Mouse (Mus musculus): ENCODE results near the gene Mindy1. TPM values are rescaled to one million over a fixed set of nuclear protein-coding genes. Genes with fewer than 3 reads are reported as not detected.

Gene Mindy1
- polyA plus RNA-seq, 1 experiment from 2014 or later: 36.3 TPM

DNA sequence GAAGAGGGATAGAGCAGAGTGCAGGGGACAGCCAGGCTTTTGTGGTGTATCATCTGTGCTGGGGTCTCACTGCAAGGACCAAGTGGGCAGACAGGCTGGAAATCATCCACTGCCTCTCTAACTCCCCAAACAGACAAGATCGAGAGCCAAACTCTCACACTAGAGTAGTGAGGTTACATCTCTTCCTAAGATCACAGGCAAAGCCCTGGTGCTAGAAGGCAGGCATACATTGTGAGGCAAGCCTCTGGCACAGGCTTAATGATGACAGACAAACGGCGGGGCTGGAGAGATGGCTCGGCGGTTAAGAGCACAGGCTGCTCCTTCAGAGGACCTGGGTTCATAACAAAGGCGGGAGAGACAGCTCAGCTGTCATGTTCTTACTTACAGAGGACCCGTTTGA, 32.3 kb downstream of the Mindy1 start:
- H3K36me3 ChIP-seq (ENCODE audit: control insufficient read depth, insufficient read depth, low read length): no peaks in the 10 kb centered on the region
- no peak overlapping the region for H3K27ac ChIP-seq (ENCODE audit: low read depth, low read length)
- H3K4me3 ChIP-seq (ENCODE audit: low read length): no peak overlapping the region
- no peaks in the 10 kb centered on the region for H3K9me3 ChIP-seq (ENCODE audit: control insufficient read depth, low read length)
- H3K4me2 ChIP-seq (ENCODE audit: low read length): no peak overlapping the region
- no peak for ATAC-seq
- H3K27me3 ChIP-seq (replicated peaks; ENCODE audit: control insufficient read depth, insufficient read depth, low read length): no peaks in the 10 kb centered on the region
- no peak overlapping the region for H3K9ac ChIP-seq (ENCODE audit: low read depth, low read length)
- peaks cover 17% of the 10 kb centered on the region for H3K4me1 ChIP-seq (ENCODE audit: control insufficient read depth, insufficient read depth, low read depth, low read length)
- 35% methylated on average over 7 of the region's 7 CpGs for WGBS

DNA sequence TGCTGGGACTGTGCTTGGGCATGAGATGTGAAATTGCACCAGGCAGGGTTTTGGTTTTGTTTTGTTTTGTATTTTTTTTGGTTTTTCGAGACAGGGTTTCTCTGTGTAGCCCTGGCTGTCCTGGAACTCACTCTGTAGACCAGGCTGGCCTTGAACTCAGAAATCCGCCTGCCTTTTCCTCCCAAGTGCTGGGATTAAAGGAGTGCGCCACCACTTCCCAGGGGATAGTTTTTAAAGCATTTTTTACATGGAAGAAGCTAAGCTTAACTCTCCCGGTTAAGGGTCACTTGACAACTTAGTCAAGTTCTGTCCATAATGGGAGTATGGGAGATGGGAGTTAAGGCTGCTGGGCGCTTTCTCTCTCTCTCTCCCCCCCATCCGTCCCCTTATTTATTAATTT, 32.9 kb downstream of the Mindy1 start:
- H3K4me2 ChIP-seq (ENCODE audit: low read length): peak overlapping the region; percentile 82
- no peak overlapping the region for H3K9ac ChIP-seq (ENCODE audit: low read depth, low read length)

DNA sequence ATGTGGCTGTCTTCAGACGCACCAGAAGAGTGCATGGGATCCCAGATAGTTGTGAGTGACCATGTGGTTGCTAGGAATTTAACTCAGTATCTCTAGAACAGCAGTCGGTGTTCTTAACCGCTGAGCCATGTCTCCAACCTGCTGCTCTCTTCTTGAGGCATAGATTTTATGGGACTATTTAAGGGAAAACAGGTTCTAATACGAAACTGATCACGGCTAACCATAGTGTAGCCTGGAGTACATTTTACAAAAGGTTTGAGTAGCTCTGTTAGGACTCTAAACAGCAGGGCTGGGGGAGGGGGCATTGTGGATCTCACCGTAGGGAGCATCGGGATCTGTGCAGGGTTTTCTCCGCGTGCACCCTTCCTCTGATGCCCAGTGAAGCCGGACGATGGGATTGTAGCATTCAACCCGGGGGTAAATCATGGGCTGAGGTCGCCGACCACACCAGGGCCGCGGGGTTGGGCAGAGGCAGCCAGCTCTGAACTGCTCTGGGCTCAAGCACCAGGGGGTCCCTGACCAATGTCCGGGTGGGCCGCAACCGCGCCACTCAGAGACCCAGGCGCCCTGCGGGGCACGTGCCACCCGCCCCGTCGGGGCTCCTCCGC, 33.4 kb downstream of the Mindy1 start, which contains the start of gene Cers2:
Cers2 (plus strand) TSS at position 306 of the 608 bp plus-strand sequence.
- peak; percentile 48 for ATAC-seq
- peaks cover 20% of the 10 kb centered on the region for H3K4me1 ChIP-seq (ENCODE audit: control insufficient read depth, insufficient read depth, low read depth, low read length)
- no peaks in the 10 kb centered on the region for H3K9me3 ChIP-seq (ENCODE audit: control insufficient read depth, low read length)
- peak within 1 kb of the TSS; percentile 82 for H3K4me2 ChIP-seq (ENCODE audit: low read length)
- H3K4me3 ChIP-seq (ENCODE audit: low read length): peak within 1 kb of the TSS; percentile 66
- peak within 1 kb of the TSS; percentile 91 for H3K27ac ChIP-seq (ENCODE audit: low read depth, low read length)
- H3K9ac ChIP-seq (ENCODE audit: low read depth, low read length): peak within 1 kb of the TSS; percentile 96
- no peaks in the 10 kb centered on the region for H3K36me3 ChIP-seq (ENCODE audit: control insufficient read depth, insufficient read depth, low read length)
- H3K27me3 ChIP-seq (replicated peaks; ENCODE audit: control insufficient read depth, insufficient read depth, low read length): no peaks in the 10 kb centered on the region
- 3% methylated on average over 20 of the region's 27 CpGs for WGBS

More for the DNA sequence above, 32.9 kb downstream of the Mindy1 start:
- Histone ChIP-seq H3K4me3 (ENCODE audit: low read length) (peak overlapping the region; percentile 66; the same call in 1 of the 2 replicates), H3K27me3 (replicated peaks; ENCODE audit: control insufficient read depth, insufficient read depth, low read length) (no peaks in the 10 kb centered on the region), H3K27ac (ENCODE audit: low read depth, low read length) (no peak overlapping the region), H3K9me3 (ENCODE audit: control insufficient read depth, low read length) (no peaks in the 10 kb centered on the region), H3K36me3 (ENCODE audit: control insufficient read depth, insufficient read depth, low read length) (no peaks in the 10 kb centered on the region), H3K4me1 (ENCODE audit: control insufficient read depth, insufficient read depth, low read depth, low read length) (peaks cover 20% of the 10 kb centered on the region)
- WGBS: 69% methylated on average over 6 of the region's 6 CpGs
- no peak for ATAC-seq

DNA sequence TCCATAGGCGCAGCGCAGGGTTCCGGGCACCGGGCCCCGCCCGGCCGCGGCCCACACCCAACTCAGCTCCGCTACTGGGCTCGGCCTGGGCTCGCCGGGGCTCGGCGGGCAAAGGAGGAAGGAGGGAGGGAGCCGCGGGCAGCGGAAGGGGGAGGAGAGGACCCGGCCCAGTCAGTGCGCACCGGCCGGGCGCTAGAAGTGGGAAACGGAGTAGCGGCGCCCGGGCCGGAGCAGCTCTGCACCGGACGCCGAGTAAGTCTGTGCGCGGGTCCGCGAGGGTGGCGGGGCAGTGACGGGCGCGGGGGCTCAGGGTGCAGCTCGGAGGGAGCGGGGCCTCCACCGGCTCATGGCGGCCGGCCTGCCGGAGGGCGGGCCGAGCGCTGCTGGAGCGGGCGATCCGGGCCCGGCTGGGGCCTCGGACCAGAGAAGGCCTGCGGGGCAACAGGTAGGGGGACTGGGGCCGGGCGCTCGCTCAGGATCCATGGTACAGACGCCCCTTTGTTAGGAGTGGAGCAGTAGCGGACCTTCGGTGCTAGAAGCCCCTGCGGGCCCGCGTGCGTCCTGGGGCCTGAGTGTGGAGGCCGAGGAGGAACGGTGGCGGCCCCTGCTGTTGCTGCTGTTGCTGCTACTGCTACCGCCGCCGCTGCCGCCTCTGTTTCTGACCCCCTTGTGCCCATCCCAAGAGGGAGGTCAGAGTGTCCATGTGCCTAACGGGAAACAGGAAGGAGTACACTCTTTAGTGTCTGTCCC, 34.1 kb downstream of the Mindy1 start:
- Histone ChIP-seq H3K4me3 (ENCODE audit: low read length) (peak overlapping the region; percentile 66), H3K36me3 (ENCODE audit: control insufficient read depth, insufficient read depth, low read length) (peaks cover under 1% of the 10 kb centered on the region; the same call in 1 of the 2 replicates), H3K4me2 (ENCODE audit: low read length) (peak overlapping the region; percentile 82), H3K9ac (ENCODE audit: low read depth, low read length) (peak overlapping the region; percentile 96), H3K9me3 (ENCODE audit: control insufficient read depth, low read length) (no peaks in the 10 kb centered on the region), H3K27ac (ENCODE audit: low read depth, low read length) (peak overlapping the region; percentile 91), H3K4me1 (ENCODE audit: control insufficient read depth, insufficient read depth, low read depth, low read length) (peaks cover 20% of the 10 kb centered on the region), H3K27me3 (replicated peaks; ENCODE audit: control insufficient read depth, insufficient read depth, low read length) (no peaks in the 10 kb centered on the region)
- ATAC-seq: peak; percentile 91
- under 1% methylated on average over 58 of the region's 71 CpGs for WGBS

DNA sequence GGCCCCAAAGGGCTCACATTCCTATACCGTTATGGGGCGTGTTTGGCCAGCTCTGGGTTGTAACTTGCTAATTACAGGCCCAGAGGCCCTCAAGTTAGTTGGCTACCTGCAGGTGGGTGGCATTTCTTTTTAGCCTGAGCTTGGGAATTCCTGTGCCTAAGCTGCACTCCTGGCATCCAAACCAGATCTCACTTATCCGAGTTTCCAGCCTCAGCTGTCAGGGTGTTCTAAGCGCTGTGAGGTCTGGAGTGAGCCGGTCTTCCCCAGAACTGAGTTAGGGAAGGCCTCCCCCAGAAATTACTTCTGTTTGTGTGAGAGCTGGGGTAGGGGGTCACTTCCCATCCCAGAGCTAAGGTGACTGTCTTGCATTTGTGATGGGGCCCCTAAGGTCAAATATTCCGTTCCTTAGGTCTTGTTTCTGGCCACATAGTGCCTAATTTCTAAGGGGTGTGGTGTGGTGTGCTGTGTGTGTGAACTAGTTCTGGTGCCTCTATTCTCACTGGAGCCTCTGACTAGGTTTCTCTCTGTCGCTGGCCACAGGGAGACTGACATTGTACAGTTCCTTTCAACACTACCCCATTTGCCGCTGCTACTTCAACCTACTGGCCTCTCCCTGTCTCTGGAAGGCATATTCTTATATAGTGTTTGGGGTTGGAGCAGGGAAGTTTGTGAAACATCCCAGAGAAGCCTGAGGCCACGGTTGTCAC, 34.9 kb downstream of the Mindy1 start:
- Histone ChIP-seq H3K9me3 (ENCODE audit: control insufficient read depth, low read length) (no peaks in the 10 kb centered on the region), H3K9ac (ENCODE audit: low read depth, low read length) (peak overlapping the region; percentile 96), H3K36me3 (ENCODE audit: control insufficient read depth, insufficient read depth, low read length) (peaks cover 4% of the 10 kb centered on the region; the same call in 1 of the 2 replicates), H3K27me3 (replicated peaks; ENCODE audit: control insufficient read depth, insufficient read depth, low read length) (no peaks in the 10 kb centered on the region), H3K4me1 (ENCODE audit: control insufficient read depth, insufficient read depth, low read depth, low read length) (peaks cover 20% of the 10 kb centered on the region), H3K27ac (ENCODE audit: low read depth, low read length) (peak overlapping the region; percentile 91; the same call in 1 of the 2 replicates), H3K4me2 (ENCODE audit: low read length) (peak overlapping the region; percentile 82), H3K4me3 (ENCODE audit: low read length) (peak overlapping the region; percentile 66)
- 17% methylated on average over 9 of the region's 9 CpGs for WGBS
- peak; percentile 3; the same call in 1 of the 2 replicates for ATAC-seq

DNA sequence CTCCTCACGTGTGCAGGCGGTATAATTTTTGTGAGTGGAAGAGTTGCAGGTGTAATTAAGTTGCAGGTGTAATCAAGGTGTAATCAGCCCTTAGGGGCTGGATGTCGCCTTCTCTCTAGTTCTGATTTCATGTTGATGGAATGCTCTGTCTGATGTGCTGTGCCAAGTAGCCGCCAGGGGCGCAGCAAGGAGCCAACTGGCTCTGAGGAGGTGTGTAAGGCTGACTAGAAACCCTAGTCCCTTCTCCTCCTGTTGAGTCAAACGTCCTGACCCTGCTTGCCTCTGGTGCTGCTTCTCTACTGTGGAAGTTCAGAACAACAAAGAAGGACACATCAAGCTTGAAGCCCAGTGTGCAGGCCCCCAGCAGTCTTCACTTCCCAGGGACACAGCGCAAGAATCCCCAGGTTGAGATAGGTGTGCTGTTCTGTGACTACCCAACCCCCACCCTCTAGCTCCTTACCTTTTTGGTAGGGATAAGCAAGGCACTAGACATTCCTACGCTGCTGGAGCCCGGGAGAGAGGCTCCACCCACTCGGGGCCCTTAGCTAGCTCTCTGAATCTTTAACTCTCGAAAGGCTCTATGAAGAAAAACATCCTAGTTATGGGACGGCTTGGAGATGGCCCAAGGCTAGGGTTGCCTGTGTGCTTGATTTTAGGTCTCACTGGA, 36.4 kb downstream of the Mindy1 start:
- peaks cover 20% of the 10 kb centered on the region for H3K4me1 ChIP-seq (ENCODE audit: control insufficient read depth, insufficient read depth, low read depth, low read length)
- H3K27ac ChIP-seq (ENCODE audit: low read depth, low read length): no peak overlapping the region; the same call in 1 of the 2 replicates
- H3K36me3 ChIP-seq (ENCODE audit: control insufficient read depth, insufficient read depth, low read length): peaks cover 12% of the 10 kb centered on the region
- H3K27me3 ChIP-seq (replicated peaks; ENCODE audit: control insufficient read depth, insufficient read depth, low read length): no peaks in the 10 kb centered on the region
- peak overlapping the region; percentile 13; the same call in 1 of the 2 replicates for H3K4me2 ChIP-seq (ENCODE audit: low read length)
- 27% methylated on average over 12 of the region's 12 CpGs for WGBS
- no peak overlapping the region for H3K4me3 ChIP-seq (ENCODE audit: low read length)
- no peaks in the 10 kb centered on the region for H3K9me3 ChIP-seq (ENCODE audit: control insufficient read depth, low read length)
- no peak for ATAC-seq
- no peak overlapping the region for H3K9ac ChIP-seq (ENCODE audit: low read depth, low read length)

DNA sequence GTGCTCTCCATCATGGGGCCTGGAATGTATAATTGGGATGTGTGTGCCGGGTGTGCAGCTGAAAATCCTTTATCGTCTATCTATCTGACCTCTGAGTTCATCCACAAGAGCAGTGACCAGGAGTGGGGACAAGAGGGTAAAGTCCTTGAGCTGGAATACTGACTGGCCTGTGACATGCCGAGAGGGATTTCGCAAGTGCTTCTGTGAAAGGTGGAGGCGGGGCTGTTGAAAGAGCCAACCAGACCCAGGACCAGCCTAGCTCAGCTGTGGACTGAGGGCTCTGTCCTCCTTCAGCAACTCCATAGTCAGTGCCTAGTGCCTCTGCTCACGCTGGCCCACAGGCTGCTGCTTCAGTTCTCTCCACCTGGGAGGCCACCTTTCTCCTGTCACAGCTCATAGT, 37.4 kb downstream of the Mindy1 start:
- peaks cover 20% of the 10 kb centered on the region for H3K4me1 ChIP-seq (ENCODE audit: control insufficient read depth, insufficient read depth, low read depth, low read length)
- H3K4me2 ChIP-seq (ENCODE audit: low read length): no peak overlapping the region
- 0 out of 2 replicates have a peak overlapping the region, but pooled peaks have one; percentile 6 for H3K9ac ChIP-seq (ENCODE audit: low read depth, low read length)
- H3K9me3 ChIP-seq (ENCODE audit: control insufficient read depth, low read length): no peaks in the 10 kb centered on the region
- WGBS: 49% methylated on average over 6 of the region's 6 CpGs
- peaks cover 20% of the 10 kb centered on the region for H3K36me3 ChIP-seq (ENCODE audit: control insufficient read depth, insufficient read depth, low read length)
- H3K27me3 ChIP-seq (replicated peaks; ENCODE audit: control insufficient read depth, insufficient read depth, low read length): no peaks in the 10 kb centered on the region
- H3K4me3 ChIP-seq (ENCODE audit: low read length): no peak overlapping the region
- H3K27ac ChIP-seq (ENCODE audit: low read depth, low read length): no peak overlapping the region
- ATAC-seq: no peak

DNA sequence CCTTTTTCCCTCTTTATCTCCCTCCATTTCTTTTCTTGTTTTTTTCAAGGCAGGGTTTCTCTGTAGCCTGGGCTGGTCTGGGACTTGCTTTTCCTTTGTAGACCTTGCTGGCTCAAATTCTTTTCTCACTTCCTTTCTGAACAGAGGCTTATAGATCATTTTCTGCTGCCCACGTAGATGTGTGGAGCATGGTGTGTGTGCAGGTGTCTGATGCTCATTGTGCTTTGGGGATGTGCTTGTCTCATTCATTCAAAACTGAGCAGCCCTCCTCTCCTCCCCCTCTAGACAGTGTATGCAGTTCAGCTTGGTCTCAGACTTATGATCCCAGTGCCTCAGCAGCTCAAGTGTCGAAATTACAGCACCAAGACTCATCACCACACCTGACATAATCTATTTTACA, 38.0 kb downstream of the Mindy1 start:
- H3K9ac ChIP-seq (ENCODE audit: low read depth, low read length): no peak overlapping the region

More for the DNA sequence above, 38.0 kb downstream of the Mindy1 start:
- no peak overlapping the region for H3K4me3 ChIP-seq (ENCODE audit: low read length)
- no peaks in the 10 kb centered on the region for H3K27me3 ChIP-seq (replicated peaks; ENCODE audit: control insufficient read depth, insufficient read depth, low read length)
- H3K4me1 ChIP-seq (ENCODE audit: control insufficient read depth, insufficient read depth, low read depth, low read length): peaks cover 20% of the 10 kb centered on the region
- no peak overlapping the region for H3K27ac ChIP-seq (ENCODE audit: low read depth, low read length)
- ATAC-seq: no peak
- WGBS: 61% methylated on average over 2 of the region's 2 CpGs
- peaks cover 25% of the 10 kb centered on the region for H3K36me3 ChIP-seq (ENCODE audit: control insufficient read depth, insufficient read depth, low read length)
- no peaks in the 10 kb centered on the region for H3K9me3 ChIP-seq (ENCODE audit: control insufficient read depth, low read length)
- no peak overlapping the region for H3K4me2 ChIP-seq (ENCODE audit: low read length)
